Mouse (Mus musculus): ENCODE data around the gene Zfp266. TPM values are rescaled to one million over a fixed set of nuclear protein-coding genes. Genes with fewer than 3 reads are reported as not detected.

Gene Zfp266
- polyA plus RNA-seq, 1 experiment from 2014 or later: 161 TPM

GRCm38 (mm10) chr9:20511645-20512044 lies 9.6 kb downstream of the Zfp266 start:
- Histone ChIP-seq H3K27me3 (ENCODE audit: control insufficient read depth, insufficient read depth, low read length) (no peaks in the 10 kb centered on the region), H3K4me1 (replicated peaks; ENCODE audit: control insufficient read depth, insufficient read depth, low read length) (peaks cover 2% of the 10 kb centered on the region; the same call in 1 of the 2 replicates), H3K36me3 (ENCODE audit: control insufficient read depth, insufficient read depth, low read length) (peaks cover 3% of the 10 kb centered on the region; the same call in 1 of the 2 replicates), H3K4me2 (ENCODE audit: low read depth, low read length, severe bottlenecking) (no peak overlapping the region), H3K9me3 (ENCODE audit: control insufficient read depth, low read length) (no peaks in the 10 kb centered on the region), H3K4me3 (ENCODE audit: low read depth, low read length) (no peak overlapping the region), H3K9ac (ENCODE audit: low read length) (no peak overlapping the region), H3K27ac (ENCODE audit: low read depth, low read length) (no peak overlapping the region)
- no peak for DNase-seq (ENCODE audit: low spot score)
- no peak for ATAC-seq (replicated peaks; ENCODE audit: low FRiP score)
- 82% methylated on average over 4 of the region's 4 CpGs for WGBS

GRCm38 (mm10) chr9:20510346-20510745 lies 10.9 kb downstream of the Zfp266 start:
- no peak overlapping the region for H3K4me2 ChIP-seq (ENCODE audit: low read depth, low read length, severe bottlenecking)
- peaks cover 2% of the 10 kb centered on the region; the same call in 1 of the 2 replicates for H3K4me1 ChIP-seq (replicated peaks; ENCODE audit: control insufficient read depth, insufficient read depth, low read length)
- no peaks in the 10 kb centered on the region for H3K9me3 ChIP-seq (ENCODE audit: control insufficient read depth, low read length)
- no peak overlapping the region for H3K27ac ChIP-seq (ENCODE audit: low read depth, low read length)
- DNase-seq (ENCODE audit: low spot score) (no peak), ATAC-seq (replicated peaks; ENCODE audit: low FRiP score) (no peak)
- peaks cover 11% of the 10 kb centered on the region; the same call in 1 of the 2 replicates for H3K36me3 ChIP-seq (ENCODE audit: control insufficient read depth, insufficient read depth, low read length)
- H3K9ac ChIP-seq (ENCODE audit: low read length): no peak overlapping the region
- WGBS: 80% methylated on average over 1 of the region's 1 CpGs
- H3K27me3 ChIP-seq (ENCODE audit: control insufficient read depth, insufficient read depth, low read length): no peaks in the 10 kb centered on the region
- no peak overlapping the region for H3K4me3 ChIP-seq (ENCODE audit: low read depth, low read length)

- Histone ChIP-seq H3K4me2 (ENCODE audit: low read depth, low read length, severe bottlenecking) (no peak overlapping the region), H3K9me3 (ENCODE audit: control insufficient read depth, low read length) (no peaks in the 10 kb centered on the region), H3K4me1 (replicated peaks; ENCODE audit: control insufficient read depth, insufficient read depth, low read length) (peaks cover 2% of the 10 kb centered on the region; the same call in 1 of the 2 replicates), H3K27me3 (ENCODE audit: control insufficient read depth, insufficient read depth, low read length) (no peaks in the 10 kb centered on the region), H3K4me3 (ENCODE audit: low read depth, low read length) (no peak overlapping the region), H3K36me3 (ENCODE audit: control insufficient read depth, insufficient read depth, low read length) (peaks cover 11% of the 10 kb centered on the region; the same call in 1 of the 2 replicates), H3K27ac (ENCODE audit: low read depth, low read length) (no peak overlapping the region), H3K9ac (ENCODE audit: low read length) (no peak overlapping the region)
- DNase-seq (ENCODE audit: low spot score): no peak
- no peak for ATAC-seq (replicated peaks; ENCODE audit: low FRiP score)
- WGBS: 82% methylated on average over 3 of the region's 3 CpGs
Observed at GRCm38 (mm10) chr9:20509676-20510075, 11.5 kb downstream of the Zfp266 start.

- no peak overlapping the region for H3K27ac ChIP-seq (ENCODE audit: low read depth, low read length)
- peaks cover 37% of the 10 kb centered on the region for H3K36me3 ChIP-seq (ENCODE audit: control insufficient read depth, insufficient read depth, low read length)
- no peak overlapping the region for H3K4me3 ChIP-seq (ENCODE audit: low read depth, low read length)
- H3K27me3 ChIP-seq (ENCODE audit: control insufficient read depth, insufficient read depth, low read length): no peaks in the 10 kb centered on the region
- no peaks in the 10 kb centered on the region for H3K4me1 ChIP-seq (replicated peaks; ENCODE audit: control insufficient read depth, insufficient read depth, low read length)
- WGBS: 91% methylated on average over 5 of the region's 5 CpGs
- DNase-seq (ENCODE audit: low spot score): no peak
- H3K9me3 ChIP-seq (ENCODE audit: control insufficient read depth, low read length): no peaks in the 10 kb centered on the region
- no peak for ATAC-seq (replicated peaks; ENCODE audit: low FRiP score)
- H3K9ac ChIP-seq (ENCODE audit: low read length): no peak overlapping the region
- H3K4me2 ChIP-seq (ENCODE audit: low read depth, low read length, severe bottlenecking): no peak overlapping the region
Observed at GRCm38 (mm10) chr9:20504801-20505200, 16.4 kb downstream of the Zfp266 start.

GRCm38 (mm10) chr9:20493281-20493680 lies 27.9 kb downstream of the Zfp266 start:
- Histone ChIP-seq H3K36me3 (ENCODE audit: control insufficient read depth, insufficient read depth, low read length) (peaks cover 7% of the 10 kb centered on the region; the same call in 1 of the 2 replicates), H3K4me3 (ENCODE audit: low read depth, low read length) (peak overlapping the region; percentile 92), H3K9me3 (ENCODE audit: control insufficient read depth, low read length) (no peaks in the 10 kb centered on the region), H3K4me2 (ENCODE audit: low read depth, low read length, severe bottlenecking) (peak overlapping the region; percentile 81), H3K4me1 (replicated peaks; ENCODE audit: control insufficient read depth, insufficient read depth, low read length) (peaks cover 2% of the 10 kb centered on the region; the same call in 1 of the 2 replicates), H3K27ac (ENCODE audit: low read depth, low read length) (peak overlapping the region; percentile 91), H3K27me3 (ENCODE audit: control insufficient read depth, insufficient read depth, low read length) (no peaks in the 10 kb centered on the region), H3K9ac (ENCODE audit: low read length) (peak overlapping the region; percentile 87)
- ATAC-seq (replicated peaks; ENCODE audit: low FRiP score) (no peak), DNase-seq (ENCODE audit: low spot score) (no peak)
- WGBS: 11% methylated on average over 9 of the region's 9 CpGs

- 1% methylated on average over 40 of the region's 40 CpGs for WGBS
- H3K27ac ChIP-seq (ENCODE audit: low read depth, low read length): peak within 1 kb of the TSS; percentile 91
- ATAC-seq (replicated peaks; ENCODE audit: low FRiP score): peak; percentile 97
- peaks cover 4% of the 10 kb centered on the region; the same call in 1 of the 2 replicates for H3K36me3 ChIP-seq (ENCODE audit: control insufficient read depth, insufficient read depth, low read length)
- peak within 1 kb of the TSS; percentile 81 for H3K4me2 ChIP-seq (ENCODE audit: low read depth, low read length, severe bottlenecking)
- H3K9me3 ChIP-seq (ENCODE audit: control insufficient read depth, low read length): no peaks in the 10 kb centered on the region
- peak within 1 kb of the TSS; percentile 92 for H3K4me3 ChIP-seq (ENCODE audit: low read depth, low read length)
- H3K9ac ChIP-seq (ENCODE audit: low read length): peak within 1 kb of the TSS; percentile 87
- peaks cover 2% of the 10 kb centered on the region; the same call in 1 of the 2 replicates for H3K4me1 ChIP-seq (replicated peaks; ENCODE audit: control insufficient read depth, insufficient read depth, low read length)
- no peaks in the 10 kb centered on the region for H3K27me3 ChIP-seq (ENCODE audit: control insufficient read depth, insufficient read depth, low read length)
- DNase-seq (ENCODE audit: low spot score): peak; percentile 94
Observed at GRCm38 (mm10) chr9:20492527-20493233, 28.5 kb downstream of the Zfp266 start, which contains the start of gene Zfp426. Zfp426 (minus strand) TSS chr9:20492746.

GRCm38 (mm10) chr9:20491858-20492526 lies 29.2 kb downstream of the Zfp266 start:
- Histone ChIP-seq H3K9me3 (ENCODE audit: control insufficient read depth, low read length) (no peaks in the 10 kb centered on the region), H3K4me1 (replicated peaks; ENCODE audit: control insufficient read depth, insufficient read depth, low read length) (peaks cover 2% of the 10 kb centered on the region; the same call in 1 of the 2 replicates), H3K36me3 (ENCODE audit: control insufficient read depth, insufficient read depth, low read length) (peaks cover 4% of the 10 kb centered on the region; the same call in 1 of the 2 replicates), H3K4me2 (ENCODE audit: low read depth, low read length, severe bottlenecking) (peak overlapping the region; percentile 81), H3K4me3 (ENCODE audit: low read depth, low read length) (peak overlapping the region; percentile 92), H3K27me3 (ENCODE audit: control insufficient read depth, insufficient read depth, low read length) (no peaks in the 10 kb centered on the region), H3K9ac (ENCODE audit: low read length) (peak overlapping the region; percentile 87), H3K27ac (ENCODE audit: low read depth, low read length) (peak overlapping the region; percentile 91)
- DNase-seq (ENCODE audit: low spot score) (no peak), ATAC-seq (replicated peaks; ENCODE audit: low FRiP score) (no peak)
- WGBS: 14% methylated on average over 20 of the region's 20 CpGs

- WGBS: 91% methylated on average over 5 of the region's 5 CpGs
- no peaks in the 10 kb centered on the region for H3K9me3 ChIP-seq (ENCODE audit: control insufficient read depth, low read length)
- no peak overlapping the region for H3K27ac ChIP-seq (ENCODE audit: low read depth, low read length)
- H3K4me1 ChIP-seq (replicated peaks; ENCODE audit: control insufficient read depth, insufficient read depth, low read length): peaks cover 2% of the 10 kb centered on the region; the same call in 1 of the 2 replicates
- DNase-seq (ENCODE audit: low spot score) (no peak), ATAC-seq (replicated peaks; ENCODE audit: low FRiP score) (no peak)
- H3K27me3 ChIP-seq (ENCODE audit: control insufficient read depth, insufficient read depth, low read length): no peaks in the 10 kb centered on the region
- H3K4me2 ChIP-seq (ENCODE audit: low read depth, low read length, severe bottlenecking): no peak overlapping the region
- H3K9ac ChIP-seq (ENCODE audit: low read length): no peak overlapping the region
- no peak overlapping the region for H3K4me3 ChIP-seq (ENCODE audit: low read depth, low read length)
- peaks cover under 1% of the 10 kb centered on the region; the same call in 1 of the 2 replicates for H3K36me3 ChIP-seq (ENCODE audit: control insufficient read depth, insufficient read depth, low read length)
Observed at GRCm38 (mm10) chr9:20489536-20489935, 31.7 kb downstream of the Zfp266 start.

All from forebrain, embryonic 11.5 days (tissue).